Mouse (Mus musculus): ENCODE results near the gene Insm2. TPM values are rescaled to one million over a fixed set of nuclear protein-coding genes. Genes with fewer than 3 reads are reported as not detected.
A peak's percentile ranks its signal among the peaks of the same experiment; 100 is the strongest.
"Not testable (repeated sequence)": the region's sequence is repeated elsewhere in the genome, so short reads cannot be mapped to it uniquely, and the experiment has no call there.

The Insm2 gene
- total and polyA plus RNA-seq, 2 experiments from 2014 or later = 1.2 to 3.7 TPM

- no peak for DNase-seq
- 47% methylated on average over 11 of the region's 11 CpGs for WGBS
- no peak for ATAC-seq
Observed at GRCm38 (mm10) chr12:55571181-55571580, 28.0 kb upstream of the Insm2 start.

GRCm38 (mm10) chr12:55571661-55572060, 27.6 kb upstream of the Insm2 start:
- no peak overlapping the region for H3K9ac ChIP-seq
- no peaks in the 10 kb centered on the region for H3K9me3 ChIP-seq (ENCODE audit: low read length)
- ATAC-seq (no peak), DNase-seq (no peak)
- TF ChIP-seq CTCF (IDR thresholded peaks at IDR 0.05; ENCODE audit: low read depth) = no peak
- H3K4me2 ChIP-seq (ENCODE audit: low read depth) = no peak overlapping the region
- H3K4me3 ChIP-seq (ENCODE audit: low read depth, low read length) = no peak overlapping the region
- no peaks in the 10 kb centered on the region for H3K27me3 ChIP-seq (ENCODE audit: insufficient read depth, low read length)
- H3K27ac ChIP-seq (ENCODE audit: low read depth, low read length) = no peak overlapping the region
- H3K4me1 ChIP-seq (ENCODE audit: insufficient read depth) = no peaks in the 10 kb centered on the region
- WGBS = 38% methylated on average over 10 of the region's 10 CpGs
- no peaks in the 10 kb centered on the region for H3K36me3 ChIP-seq (ENCODE audit: insufficient read depth)

More at GRCm38 (mm10) chr12:55571181-55571580, 28.0 kb upstream of the Insm2 start:
- no peak overlapping the region for H3K4me2 ChIP-seq (ENCODE audit: low read depth)
- H3K27me3 ChIP-seq (ENCODE audit: insufficient read depth, low read length) = no peaks in the 10 kb centered on the region
- no peak overlapping the region for H3K9ac ChIP-seq
- no peaks in the 10 kb centered on the region for H3K4me1 ChIP-seq (ENCODE audit: insufficient read depth)
- no peak for TF ChIP-seq CTCF (IDR thresholded peaks at IDR 0.05; ENCODE audit: low read depth)
- H3K36me3 ChIP-seq (ENCODE audit: insufficient read depth) = no peaks in the 10 kb centered on the region
- no peaks in the 10 kb centered on the region for H3K9me3 ChIP-seq (ENCODE audit: low read length)
- no peak overlapping the region for H3K27ac ChIP-seq (ENCODE audit: low read depth, low read length)
- H3K4me3 ChIP-seq (ENCODE audit: low read depth, low read length) = no peak overlapping the region

- DNase-seq = no peak
Observed at GRCm38 (mm10) chr12:55573089-55573488, 26.1 kb upstream of the Insm2 start.

GRCm38 (mm10) chr12:55573794-55574193, 25.4 kb upstream of the Insm2 start:
- Histone ChIP-seq H3K27ac (ENCODE audit: low read depth, low read length) (no peak overlapping the region), H3K27me3 (ENCODE audit: insufficient read depth, low read length) (no peaks in the 10 kb centered on the region), H3K9me3 (ENCODE audit: low read length) (no peaks in the 10 kb centered on the region), H3K9ac (no peak overlapping the region), H3K4me3 (ENCODE audit: low read depth, low read length) (no peak overlapping the region), H3K4me2 (ENCODE audit: low read depth) (no peak overlapping the region), H3K36me3 (ENCODE audit: insufficient read depth) (no peaks in the 10 kb centered on the region), H3K4me1 (ENCODE audit: insufficient read depth) (no peaks in the 10 kb centered on the region)
- DNase-seq (no peak), ATAC-seq (peak; percentile 66)
- 9% methylated on average over 6 of the region's 6 CpGs for WGBS
- no peak for TF ChIP-seq CTCF (IDR thresholded peaks at IDR 0.05; ENCODE audit: low read depth)

More at GRCm38 (mm10) chr12:55573089-55573488, 26.1 kb upstream of the Insm2 start:
- Histone ChIP-seq H3K27ac (ENCODE audit: low read depth, low read length) (no peak overlapping the region), H3K4me3 (ENCODE audit: low read depth, low read length) (no peak overlapping the region), H3K9ac (no peak overlapping the region), H3K4me2 (ENCODE audit: low read depth) (no peak overlapping the region), H3K9me3 (ENCODE audit: low read length) (no peaks in the 10 kb centered on the region), H3K36me3 (ENCODE audit: insufficient read depth) (no peaks in the 10 kb centered on the region), H3K4me1 (ENCODE audit: insufficient read depth) (no peaks in the 10 kb centered on the region), H3K27me3 (ENCODE audit: insufficient read depth, low read length) (no peaks in the 10 kb centered on the region)
- TF ChIP-seq CTCF (IDR thresholded peaks at IDR 0.05; ENCODE audit: low read depth) = no peak; the same call in 1 of the 2 replicates
- ATAC-seq = no peak

- not testable (repeated sequence) for H3K27me3 ChIP-seq (ENCODE audit: insufficient read depth, low read length); DNase-seq
- WGBS = 49% methylated on average over 9 of the region's 9 CpGs
Observed at GRCm38 (mm10) chr12:55586936-55587335, 12.3 kb upstream of the Insm2 start.

GRCm38 (mm10) chr12:55598537-55598886, 715 bp upstream of the Insm2 start:
- Histone ChIP-seq H3K4me3 (ENCODE audit: low read depth, low read length) (peak overlapping the region; percentile 47), H3K27ac (ENCODE audit: low read depth, low read length) (no peak overlapping the region), H3K36me3 (ENCODE audit: insufficient read depth) (no peaks in the 10 kb centered on the region; the same call in 1 of the 2 replicates), H3K9ac (peak overlapping the region; percentile 45; the same call in 1 of the 2 replicates), H3K9me3 (ENCODE audit: low read length) (no peaks in the 10 kb centered on the region), H3K4me2 (ENCODE audit: low read depth) (peak overlapping the region; percentile 92), H3K4me1 (ENCODE audit: insufficient read depth) (peaks cover 10% of the 10 kb centered on the region; the same call in 1 of the 2 replicates), H3K27me3 (ENCODE audit: insufficient read depth, low read length) (peaks cover 35% of the 10 kb centered on the region)
- 5% methylated on average over 7 of the region's 7 CpGs for WGBS
- ATAC-seq = no peak
- TF ChIP-seq CTCF (IDR thresholded peaks at IDR 0.05; ENCODE audit: low read depth) = no peak
- peak; percentile 27 for DNase-seq

More at GRCm38 (mm10) chr12:55586936-55587335, 12.3 kb upstream of the Insm2 start:
- H3K9me3 ChIP-seq (ENCODE audit: low read length); H3K4me2 ChIP-seq (ENCODE audit: low read depth); H3K4me3 ChIP-seq (ENCODE audit: low read depth, low read length); H3K27ac ChIP-seq (ENCODE audit: low read depth, low read length); H3K4me1 ChIP-seq (ENCODE audit: insufficient read depth); ATAC-seq; H3K36me3 ChIP-seq (ENCODE audit: insufficient read depth); H3K9ac ChIP-seq: not testable (repeated sequence)

- H3K36me3 ChIP-seq (ENCODE audit: insufficient read depth) = no peaks in the 10 kb centered on the region; the same call in 1 of the 2 replicates
- peak overlapping the region; percentile 45 for H3K9ac ChIP-seq
- peak; percentile 46 for DNase-seq
- H3K4me1 ChIP-seq (ENCODE audit: insufficient read depth) = peaks cover 10% of the 10 kb centered on the region; the same call in 1 of the 2 replicates
- WGBS = 1% methylated on average over 108 of the region's 109 CpGs
- H3K9me3 ChIP-seq (ENCODE audit: low read length) = no peaks in the 10 kb centered on the region
- H3K27ac ChIP-seq (ENCODE audit: low read depth, low read length) = no peak overlapping the region
- peaks cover 35% of the 10 kb centered on the region for H3K27me3 ChIP-seq (ENCODE audit: insufficient read depth, low read length)
- peak; percentile 61 for ATAC-seq
- peak overlapping the region; percentile 47 for H3K4me3 ChIP-seq (ENCODE audit: low read depth, low read length)
- H3K4me2 ChIP-seq (ENCODE audit: low read depth) = peak overlapping the region; percentile 92
- no peak for TF ChIP-seq CTCF (IDR thresholded peaks at IDR 0.05; ENCODE audit: low read depth)
Observed at GRCm38 (mm10) chr12:55599639-55600502, 644 bp downstream of the Insm2 start.

Data from forebrain, postnatal 0 days (tissue).